Mouse (Mus musculus): ENCODE measurements around the gene Adamts4.

The Adamts4 gene

DNA sequence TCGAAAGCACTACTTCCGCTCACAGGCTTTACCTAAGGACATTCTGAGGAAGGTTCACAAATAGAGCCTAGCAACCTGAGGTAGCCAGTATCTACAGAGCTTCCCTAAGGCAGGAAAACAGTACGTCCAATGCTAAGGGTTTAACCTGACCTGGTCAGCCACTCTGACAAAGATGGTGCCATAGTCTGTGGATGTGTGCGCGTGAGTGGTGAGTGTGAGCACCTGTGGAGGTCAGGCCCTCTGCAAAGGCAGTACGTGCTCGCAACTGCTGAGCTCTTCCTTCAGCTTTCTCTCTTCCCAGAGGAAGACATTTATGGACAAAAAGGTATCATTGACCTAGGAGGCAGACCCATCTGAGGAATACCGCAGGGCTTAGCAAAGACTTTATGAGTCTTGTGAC, 28.2 kb downstream of the Adamts4 start:
- in situ Hi-C loops (cut with MboI, MseI): no loop called here

GRCm38 (mm10) chr1:171279012-171279705, 28.9 kb downstream of the Adamts4 start:
- in situ Hi-C loops (cut with MboI, MseI): no loop called here

DNA sequence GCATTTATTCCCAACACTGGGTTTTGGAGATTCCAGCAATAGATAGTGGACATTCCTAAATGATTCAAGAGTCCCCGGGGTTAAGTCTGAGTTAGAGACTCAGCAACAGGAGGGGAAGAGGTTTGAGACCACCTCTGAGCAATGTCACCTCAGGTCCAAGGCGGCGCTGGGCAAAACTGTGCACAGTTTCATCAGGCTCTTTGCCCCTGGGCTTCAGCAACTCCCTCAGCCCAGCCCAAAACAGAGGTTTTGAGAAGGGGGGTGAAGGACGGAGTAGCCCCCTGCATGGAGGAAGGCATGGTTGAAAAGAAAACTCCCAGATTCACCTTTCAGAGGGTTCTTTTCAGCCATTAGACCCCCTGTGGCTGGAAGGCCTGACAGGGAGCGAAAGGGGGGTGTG, 29.5 kb downstream of the Adamts4 start:
- in situ Hi-C loops (cut with MboI, MseI): loop anchor here (10.0 kb wide), 1 partner anchor 865 kb away; the partner anchor contains the start of gene Dcaf8

GRCm38 (mm10) chr1:171280250-171280915, 30.2 kb downstream of the Adamts4 start:
- in situ Hi-C loops (cut with MboI, MseI): loop anchor here (10.0 kb wide), 1 partner anchor 864 kb away; the partner anchor contains the start of gene Dcaf8

- in situ Hi-C loops (cut with MboI, MseI): loop anchor here (10.0 kb wide), 1 partner anchor 864 kb away; the partner anchor contains the start of gene Dcaf8
Observed at GRCm38 (mm10) chr1:171280916-171281527, 30.8 kb downstream of the Adamts4 start, which contains the start of gene Ppox. TSS of gene Ppox (minus strand) at chr1:171281186.

DNA sequence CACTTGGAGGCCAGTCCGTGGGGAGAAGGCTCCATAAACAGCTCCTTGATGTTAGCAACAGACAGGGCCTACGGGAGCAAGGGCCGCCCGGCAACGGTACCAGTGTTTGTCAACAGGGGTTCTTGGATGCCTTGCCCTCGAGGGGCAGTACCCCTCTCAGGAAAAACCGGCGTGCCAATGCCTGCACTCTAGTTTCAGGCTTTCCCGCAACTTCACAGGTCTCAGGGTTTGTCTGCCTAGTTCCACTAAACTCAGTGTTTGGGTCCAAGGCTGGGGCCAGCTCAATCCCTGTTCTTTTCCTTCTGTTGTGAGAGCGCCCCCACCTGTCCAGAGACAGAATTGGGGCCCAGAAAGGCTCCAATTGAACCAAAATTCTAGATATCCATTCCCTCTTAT, 31.3 kb downstream of the Adamts4 start:
- in situ Hi-C loops (cut with MboI, MseI): loop anchor here (10.0 kb wide), 1 partner anchor 863 kb away; the partner anchor contains the start of gene Dcaf8

GRCm38 (mm10) chr1:171282086-171282805, 32.0 kb downstream of the Adamts4 start:
- in situ Hi-C loops (cut with MboI, MseI): loop anchor here (10.0 kb wide), 1 partner anchor 863 kb away; the partner anchor contains the start of gene Dcaf8

GRCm38 (mm10) chr1:171283188-171284160, 33.3 kb downstream of the Adamts4 start:
- in situ Hi-C loops (cut with MboI, MseI): loop anchor here (10.0 kb wide), 1 partner anchor 861 kb away; the partner anchor contains the start of gene Dcaf8

- in situ Hi-C loops (cut with MboI, MseI): loop anchor here (10.0 kb wide), 1 partner anchor 860 kb away; the partner anchor contains the start of gene Dcaf8
Observed at GRCm38 (mm10) chr1:171284491-171284890, 34.3 kb downstream of the Adamts4 start.

- in situ Hi-C loops (cut with MboI, MseI): loop anchor here (10.0 kb wide), 1 partner anchor 860 kb away; the partner anchor contains the start of gene Dcaf8
Observed at GRCm38 (mm10) chr1:171285096-171285892, 35.1 kb downstream of the Adamts4 start.

- in situ Hi-C loops (cut with MboI, MseI): loop anchor here (10.0 kb wide), 1 partner anchor 858 kb away; the partner anchor contains the start of gene Dcaf8
Observed at GRCm38 (mm10) chr1:171286517-171286916, 36.3 kb downstream of the Adamts4 start.

DNA sequence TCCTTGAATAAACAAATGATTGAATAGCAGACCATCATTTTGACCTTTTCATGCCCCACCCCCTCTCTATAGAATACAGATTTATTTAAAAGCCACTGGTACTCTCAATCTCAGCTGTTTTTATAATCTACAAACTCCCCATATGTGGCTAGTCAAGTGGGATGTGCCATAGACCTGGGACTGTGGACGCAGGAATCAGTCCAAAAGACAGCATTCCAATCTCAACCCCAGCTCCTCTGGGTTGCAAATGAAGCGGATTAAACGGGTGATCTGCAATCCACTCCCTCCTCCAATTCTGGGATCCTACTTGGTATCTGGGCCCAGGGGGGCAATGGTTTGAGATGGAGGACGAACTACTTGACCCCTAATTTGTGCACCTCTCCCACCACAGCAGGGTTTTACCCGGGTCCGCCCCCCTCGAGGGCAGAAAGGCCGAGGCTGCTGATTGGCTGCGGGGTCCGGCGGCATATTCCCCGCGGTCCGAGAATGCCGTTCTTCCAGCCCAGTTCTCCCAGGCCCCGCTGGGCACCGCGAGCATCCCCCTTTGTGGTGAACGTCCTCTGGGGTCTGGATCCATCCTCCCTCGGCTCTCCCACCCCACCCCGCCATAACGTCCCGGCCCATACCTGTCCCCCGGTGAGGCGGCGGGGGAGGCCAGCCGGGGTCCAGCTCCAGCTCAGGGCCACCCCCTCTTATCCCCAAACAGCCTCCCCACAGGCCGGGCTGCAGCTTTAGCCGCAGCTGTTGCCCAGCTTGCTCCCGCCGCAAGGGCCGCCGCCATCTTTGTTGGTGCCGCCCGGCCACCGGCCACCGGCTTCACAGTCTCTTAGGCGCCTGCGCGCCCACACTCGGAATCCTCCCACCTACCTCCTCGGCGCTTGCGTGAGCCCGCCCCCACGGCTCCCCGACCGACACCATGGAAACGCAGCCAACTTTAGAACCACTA, 37.2 kb downstream of the Adamts4 start, which contains the start of gene Usp21:
Usp21 (minus strand) TSS at position 856 of the 946 bp plus-strand sequence.
- in situ Hi-C loops (cut with MboI, MseI): loop anchor here (10.0 kb wide), 1 partner anchor 857 kb away; the partner anchor contains the start of gene Dcaf8

DNA sequence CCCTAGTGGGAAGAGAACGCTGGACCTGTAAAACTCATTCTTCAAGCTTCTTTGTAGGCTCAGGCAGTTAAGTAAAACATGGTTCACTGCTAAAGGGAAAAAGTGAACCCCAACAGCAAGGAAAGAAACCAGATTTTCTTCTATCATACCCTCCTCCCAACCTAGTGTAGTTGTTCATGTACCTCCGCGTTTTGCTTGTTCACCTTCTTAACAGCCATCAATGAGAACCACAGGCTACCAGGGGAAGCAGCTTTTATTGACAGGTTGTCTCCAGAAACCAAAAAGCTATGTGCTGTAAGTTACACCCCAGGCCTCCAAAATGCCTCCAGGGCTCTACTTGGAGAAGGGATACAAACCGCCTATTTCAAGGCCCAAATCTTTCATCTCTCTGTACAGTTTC, 38.1 kb downstream of the Adamts4 start:
- in situ Hi-C loops (cut with MboI, MseI): loop anchor here (10.0 kb wide), 1 partner anchor 856 kb away; the partner anchor contains the start of gene Dcaf8

- in situ Hi-C loops (cut with MboI, MseI): no loop called here
Observed at GRCm38 (mm10) chr1:171293351-171293750, 43.1 kb downstream of the Adamts4 start.

- in situ Hi-C loops (cut with MboI, MseI): no loop called here
Observed at GRCm38 (mm10) chr1:171293906-171294297, 43.7 kb downstream of the Adamts4 start.

DNA sequence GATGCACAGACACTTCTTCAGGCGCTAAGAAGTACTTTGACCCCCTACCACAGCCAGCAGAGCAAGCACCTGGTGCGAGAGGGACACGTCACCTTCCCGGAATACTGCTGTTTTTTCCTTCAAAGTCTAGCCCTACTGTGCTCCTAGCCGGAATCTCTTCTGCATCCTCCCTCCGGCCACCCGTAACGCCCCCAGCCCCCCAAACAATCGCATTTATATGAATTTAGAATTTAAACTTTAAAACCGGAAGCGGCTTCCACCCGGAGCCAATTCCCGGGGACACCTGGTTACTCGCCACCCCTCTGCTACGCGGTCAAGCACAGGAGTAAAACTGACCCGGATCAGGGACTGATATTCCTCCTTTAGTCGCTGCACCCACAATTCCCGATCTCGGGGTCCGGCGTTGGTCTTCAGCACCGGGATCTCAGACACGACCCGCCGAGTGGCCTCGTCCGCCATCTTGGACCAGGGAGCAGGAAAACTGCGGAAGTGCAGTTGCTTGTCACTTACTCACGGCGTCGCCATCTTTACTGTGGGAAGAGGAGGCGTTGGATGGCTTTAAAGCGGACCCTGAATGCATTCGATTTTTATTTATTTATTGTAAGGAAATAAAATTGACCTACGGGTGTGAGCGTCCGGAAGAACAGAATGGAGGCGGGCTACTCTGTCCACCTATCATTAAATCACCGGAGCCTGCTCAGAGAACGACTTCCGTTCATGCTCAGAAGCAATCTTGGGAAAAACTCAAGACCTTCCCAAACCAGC, 44.3 kb downstream of the Adamts4 start, which contains the start of gene Ufc1:
Ufc1 (minus strand) TSS at position 727 of the 765 bp plus-strand sequence.
- in situ Hi-C loops (cut with MboI, MseI): no loop called here

GRCm38 (mm10) chr1:171295063-171295402, 44.8 kb downstream of the Adamts4 start:
- in situ Hi-C loops (cut with MboI, MseI): no loop called here

Data from T-helper 1 cell (primary cell).